Mouse (Mus musculus) brain, embryonic 14.5 days (tissue): ENCODE measurements around the gene Specc1l. TPM values are rescaled to one million over a fixed set of nuclear protein-coding genes. Genes with fewer than 3 reads are reported as not detected.
A peak's percentile ranks its signal among the peaks of the same experiment; 100 is the strongest.

Experiments used
- DNase-seq: peaks from one replicate; pipeline ENCODE4 v3.0.0-alpha.2; 2011; ENCODE audit warnings: low read depth
- CTCF ChIP-seq: fragments of 200-500 bp; IDR thresholded peaks from 2 replicates; pipeline ENCODE4 v1.5.1; 2012; ENCODE audit warnings: inconsistent platforms, mild to moderate bottlenecking, moderate library complexity, borderline replicate concordance; ENCODE audit not compliant: insufficient read depth, insufficient read length; ENCODE audit errors: extremely low read depth
- POLR2A ChIP-seq: fragments of 200-500 bp; IDR thresholded peaks from 2 replicates; pipeline ENCODE4 v1.6.1; 2012; ENCODE audit warnings: mild to moderate bottlenecking, inconsistent platforms, borderline replicate concordance; ENCODE audit not compliant: poor library complexity, insufficient read depth, insufficient read length, severe bottlenecking; ENCODE audit errors: extremely low read depth
- polyA plus RNA-seq: library from polyadenylated mRNA; depleted of rRNA; stranded (reverse); fragments of >200 nt; gene quantifications from 2 replicates; pipeline ENCODE4 v1.2.3, GENCODE M21; 2012

Gene Specc1l
- polyA plus RNA-seq, 1 experiment, result 42.0 TPM

- no peak for DNase-seq
- TF ChIP-seq CTCF (no peak), POLR2A (no peak)
These were observed 113.9 kb downstream of the Specc1l start for GRCm38 (mm10) chr10:75325821-75326220.

DNA sequence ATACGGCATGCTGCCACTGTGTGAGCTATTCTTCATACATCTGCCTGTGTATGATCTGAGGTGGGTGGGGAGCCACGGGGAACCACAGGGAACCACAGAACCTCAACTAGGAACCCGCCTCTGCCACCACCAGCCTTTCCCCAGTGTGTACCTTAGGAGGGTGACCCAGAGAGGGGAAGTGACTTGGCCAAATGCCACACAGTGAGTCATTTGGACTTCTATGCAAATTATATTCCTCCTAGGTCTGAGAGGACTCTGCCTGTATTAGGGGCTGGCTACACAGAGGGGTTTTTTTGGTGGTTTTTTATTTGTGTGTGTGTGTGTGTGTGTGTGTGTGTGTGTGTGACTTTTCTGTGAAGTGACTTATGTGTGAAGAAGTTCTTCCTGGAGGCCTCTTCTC is 114.7 kb downstream of the Specc1l start:
- DNase-seq, result no peak
- TF ChIP-seq CTCF, result no peak
- TF ChIP-seq POLR2A, result no peak

- no peak for DNase-seq
- TF ChIP-seq POLR2A (no peak), CTCF (no peak)
These were observed 115.2 kb downstream of the Specc1l start for GRCm38 (mm10) chr10:75327081-75327480.

DNA sequence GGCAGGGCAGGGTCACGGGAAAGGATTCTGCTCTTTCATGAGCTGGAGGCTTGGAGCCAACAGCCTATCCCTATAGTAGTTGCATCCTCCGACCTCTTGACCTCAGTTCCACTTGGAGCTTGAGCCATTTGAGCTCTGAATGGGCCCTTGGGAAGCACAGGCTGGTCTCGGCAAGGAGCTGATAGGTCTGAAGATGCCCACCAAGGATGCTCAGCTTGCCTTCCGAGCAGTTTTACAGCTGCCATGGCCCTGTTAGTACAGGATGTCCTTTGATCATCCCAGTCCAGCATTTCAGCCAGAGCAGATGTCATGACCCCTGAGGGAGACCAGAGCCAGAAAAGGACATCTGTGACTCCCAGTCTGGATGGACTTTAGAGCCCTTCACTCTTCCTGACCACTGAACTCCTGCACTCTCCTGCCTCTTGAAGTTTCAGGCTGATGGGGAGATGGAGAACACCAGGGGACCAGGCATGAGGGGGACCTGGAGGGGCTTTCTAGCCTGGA is 116.4 kb downstream of the Specc1l start:
- no peak for DNase-seq
- no peak for TF ChIP-seq POLR2A
- TF ChIP-seq CTCF, result no peak

DNA sequence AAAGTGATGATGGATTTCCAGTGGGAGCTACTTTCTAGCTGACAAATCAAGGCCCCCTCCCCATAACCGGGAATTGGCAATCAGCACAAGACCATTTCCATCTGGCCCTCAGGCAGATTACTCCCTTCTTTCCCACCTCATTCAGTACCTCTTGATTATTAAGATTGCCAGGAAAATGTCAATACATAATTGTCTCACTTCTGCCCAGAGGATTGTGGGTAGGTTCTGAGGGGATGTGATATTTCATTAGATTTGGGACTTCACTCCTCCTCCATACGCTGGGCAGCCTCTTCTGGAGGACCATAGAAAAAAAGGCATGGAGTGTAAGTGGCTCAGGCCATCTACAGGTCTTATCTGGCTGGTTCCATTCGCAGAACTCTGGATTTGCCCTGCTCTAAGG is 120.4 kb downstream of the Specc1l start:
- TF ChIP-seq POLR2A (no peak), CTCF (no peak)
- no peak for DNase-seq

- no peak for DNase-seq
- TF ChIP-seq CTCF (no peak), POLR2A (no peak)
These were observed 121.4 kb downstream of the Specc1l start for GRCm38 (mm10) chr10:75333176-75333776.

- TF ChIP-seq CTCF (no peak), POLR2A (no peak)
- no peak for DNase-seq
These were observed 122.3 kb downstream of the Specc1l start for GRCm38 (mm10) chr10:75334175-75334574.

- TF ChIP-seq POLR2A (no peak), CTCF (no peak)
- no peak for DNase-seq
These were observed 123.2 kb downstream of the Specc1l start for GRCm38 (mm10) chr10:75335075-75335474.

- DNase-seq, result no peak
- TF ChIP-seq CTCF, result no peak
These were observed 125.4 kb downstream of the Specc1l start for GRCm38 (mm10) chr10:75337231-75337630.

DNA sequence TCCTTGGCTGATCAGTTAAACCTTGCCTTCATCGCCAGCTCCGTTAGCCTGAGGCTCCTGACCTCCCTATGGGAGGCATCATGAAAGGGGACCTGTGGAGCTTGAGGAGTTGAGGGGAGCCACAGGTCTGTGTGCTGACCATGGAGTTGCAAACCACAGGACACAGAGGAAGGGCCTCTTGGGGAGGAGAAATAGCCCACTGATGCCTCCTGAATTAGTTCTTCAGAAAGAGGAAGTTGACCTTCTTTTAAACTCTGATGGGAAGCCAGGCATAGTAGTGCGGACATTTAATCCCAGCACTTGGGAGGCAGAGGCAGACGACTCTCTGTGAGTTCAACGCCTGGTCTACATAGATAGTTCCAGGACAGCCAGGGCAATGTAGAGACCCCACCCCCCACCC is 127.0 kb downstream of the Specc1l start:
- TF ChIP-seq POLR2A, result no peak
- no peak for TF ChIP-seq CTCF
- DNase-seq, result no peak

DNA sequence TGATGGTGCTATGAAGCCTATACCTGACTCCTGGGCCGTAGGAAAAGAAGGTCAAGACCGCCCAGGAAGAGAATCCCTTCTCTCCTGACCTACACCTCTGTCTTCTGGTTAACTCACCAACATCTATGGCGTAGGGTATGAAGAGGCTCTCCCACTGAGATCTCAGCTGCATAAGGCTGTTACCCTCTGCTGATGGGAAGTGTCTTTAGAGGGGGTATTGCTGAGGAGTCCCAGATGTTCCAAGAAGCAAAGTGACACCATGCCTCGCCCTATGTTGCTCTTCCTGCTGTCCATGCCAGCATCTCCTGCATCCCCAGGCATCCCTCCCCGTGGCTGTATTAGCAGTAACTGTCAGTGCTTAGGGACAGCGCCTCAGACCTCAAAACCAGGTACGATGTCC is 127.5 kb downstream of the Specc1l start:
- DNase-seq, result no peak
- TF ChIP-seq CTCF (no peak), POLR2A (no peak)

GRCm38 (mm10) chr10:75341936-75342335 is 130.1 kb downstream of the Specc1l start:
- no peak for TF ChIP-seq CTCF
- no peak for TF ChIP-seq POLR2A
- DNase-seq, result no peak

- DNase-seq, result peak; percentile 37
These were observed 132.7 kb downstream of the Specc1l start for GRCm38 (mm10) chr10:75344563-75344962.

- peak; percentile 51 for DNase-seq
These were observed 133.4 kb downstream of the Specc1l start for GRCm38 (mm10) chr10:75345265-75345664.

More at GRCm38 (mm10) chr10:75345265-75345664, 133.4 kb downstream of the Specc1l start:
- TF ChIP-seq POLR2A (no peak), CTCF (no peak)
